Mouse (Mus musculus) cerebellum, adult 2 months (tissue): ENCODE measurements around the gene Klf16.

Experiments
- CTCF ChIP-seq: fragments of 200-500 bp; IDR thresholded peaks from 2 replicates; pipeline ENCODE4 v1.5.1; 2011; ENCODE audit warnings: low read depth, mild to moderate bottlenecking, control low read depth, low read length, moderate library complexity, borderline replicate concordance; ENCODE audit not compliant: insufficient read depth
- POLR2A ChIP-seq: fragments of 200-500 bp; IDR thresholded peaks from 2 replicates; pipeline ENCODE4 v1.6.1; 2011; ENCODE audit warnings: low read length, control low read depth, borderline replicate concordance; ENCODE audit not compliant: insufficient read depth

DNA sequence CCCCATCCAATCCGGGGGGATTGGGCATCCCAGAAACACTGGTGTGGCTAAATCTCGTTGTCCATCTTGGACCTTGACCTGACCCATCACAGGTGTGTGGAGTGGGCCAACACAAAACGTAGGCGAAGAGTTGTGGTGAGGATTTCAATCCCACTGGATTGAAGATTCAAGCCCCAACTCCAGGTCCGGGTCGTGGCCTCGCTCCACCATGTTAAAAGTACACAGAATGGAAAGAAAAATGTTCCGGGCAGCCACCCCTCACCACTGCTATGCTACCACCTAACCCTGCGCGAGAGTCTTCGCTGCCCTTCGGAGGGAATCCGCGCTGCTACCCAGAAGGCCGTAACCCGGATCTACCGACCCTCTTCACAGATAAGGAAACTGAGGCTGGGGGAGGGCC is 1.2 kb downstream of the Klf16 start:
- TF ChIP-seq POLR2A, result no peak
- no peak for TF ChIP-seq CTCF
